Mouse (Mus musculus) frontal cortex, postnatal 25 days (tissue): ENCODE data around the gene Prr15.

Experiments
- DNase-seq, 2 experiments: peaks; one replicate each; pipeline ENCODE4 v3.0.0; 2022; ENCODE audit warnings: low spot score in 2 of 2

The Prr15 gene

DNA sequence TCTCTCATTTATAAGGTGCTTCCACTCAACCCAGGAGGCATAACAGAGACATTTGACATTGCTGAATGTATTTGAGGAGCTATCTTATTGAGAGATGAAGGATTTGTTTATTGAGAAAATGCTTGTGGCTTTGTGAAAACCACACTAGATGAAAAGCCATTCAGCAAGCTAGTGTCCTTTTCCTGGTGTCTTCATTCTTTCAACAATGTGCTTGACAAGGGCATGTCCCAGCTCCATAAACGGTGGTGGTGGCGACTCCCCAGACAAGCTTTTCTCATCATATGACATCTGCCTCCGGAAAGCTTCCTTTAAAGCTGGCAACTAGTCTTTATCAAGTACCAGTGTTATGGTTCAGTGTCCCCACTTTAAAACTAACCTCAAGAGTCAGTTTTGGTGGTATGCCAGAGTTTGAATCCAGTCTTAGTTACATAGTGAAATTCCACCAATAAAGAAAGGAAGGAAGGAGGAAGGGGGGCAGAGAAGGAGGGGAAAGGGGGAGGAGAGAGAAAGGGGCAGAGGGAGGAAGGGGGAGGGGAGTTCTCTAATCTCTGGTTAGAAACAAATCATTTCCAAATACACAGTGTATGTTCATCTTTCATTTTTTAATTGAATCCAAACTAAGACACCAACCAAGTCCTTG is at the start of gene Prr15:
Gene Prr15 (plus strand): TSS at position 590 of the 640 bp plus-strand sequence.
- DNase-seq, result no peak

DNA sequence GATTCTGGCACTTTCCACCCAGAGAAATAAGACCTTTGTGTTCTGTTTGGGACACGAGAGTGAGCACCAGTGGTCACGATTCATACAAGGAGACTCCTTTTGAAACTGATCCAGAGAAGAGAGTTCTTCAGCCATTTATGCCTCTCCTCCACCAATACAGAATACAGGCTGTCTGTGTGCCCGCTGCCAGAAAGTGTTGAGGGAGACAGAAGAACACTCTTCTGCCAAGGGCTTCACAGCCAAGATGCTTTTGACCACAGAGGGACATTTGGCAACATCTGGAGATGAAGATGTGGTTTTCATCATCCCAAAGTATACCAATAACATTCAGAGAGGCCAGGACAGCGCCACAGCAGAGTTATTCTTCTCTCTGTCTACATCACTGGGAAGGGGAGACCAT is 48.4 kb upstream of the Prr15 start:
- no peak for DNase-seq

DNA sequence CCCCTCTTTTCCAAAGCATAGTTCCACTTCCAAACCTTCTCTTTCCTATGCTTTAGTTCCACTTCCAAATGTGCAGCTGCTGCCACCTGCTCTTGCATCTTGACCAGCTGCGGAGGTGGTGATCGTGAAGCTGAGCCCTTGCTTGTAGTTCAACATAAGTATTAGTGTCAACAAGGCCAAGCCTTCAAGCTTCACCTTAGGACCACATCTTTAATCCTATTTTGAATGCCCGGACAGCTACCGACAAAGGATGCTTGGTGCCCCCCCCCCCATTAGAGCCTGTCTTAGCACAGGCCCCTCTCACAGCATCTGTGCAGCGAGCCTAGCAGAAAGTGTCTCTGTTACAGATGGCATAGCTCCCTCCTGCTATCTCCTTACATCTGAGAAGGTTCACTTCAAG is 47.8 kb upstream of the Prr15 start:
- DNase-seq, result no peak

GRCm38 (mm10) chr6:54278613-54279012 is 47.0 kb upstream of the Prr15 start:
- no peak for DNase-seq

DNA sequence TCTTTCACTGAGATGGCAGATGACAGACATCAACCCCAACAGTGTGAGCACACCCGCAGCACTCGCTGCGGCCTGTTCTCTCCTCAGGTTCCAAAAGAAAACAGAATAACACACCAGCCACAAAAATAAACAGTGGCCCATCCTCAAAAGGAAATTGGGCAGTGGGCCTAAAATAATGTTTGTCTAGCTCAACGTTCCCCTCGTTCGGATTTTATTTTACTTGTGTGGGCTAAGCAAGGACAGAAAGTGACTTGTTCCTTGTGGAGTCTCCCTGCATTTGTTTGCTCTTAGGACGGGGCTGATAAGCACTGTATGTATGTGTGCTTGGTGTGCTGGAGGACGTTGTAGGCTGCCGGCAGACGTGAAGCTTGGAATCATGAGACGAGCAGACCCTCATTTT is 46.2 kb upstream of the Prr15 start:
- DNase-seq, result no peak

DNA sequence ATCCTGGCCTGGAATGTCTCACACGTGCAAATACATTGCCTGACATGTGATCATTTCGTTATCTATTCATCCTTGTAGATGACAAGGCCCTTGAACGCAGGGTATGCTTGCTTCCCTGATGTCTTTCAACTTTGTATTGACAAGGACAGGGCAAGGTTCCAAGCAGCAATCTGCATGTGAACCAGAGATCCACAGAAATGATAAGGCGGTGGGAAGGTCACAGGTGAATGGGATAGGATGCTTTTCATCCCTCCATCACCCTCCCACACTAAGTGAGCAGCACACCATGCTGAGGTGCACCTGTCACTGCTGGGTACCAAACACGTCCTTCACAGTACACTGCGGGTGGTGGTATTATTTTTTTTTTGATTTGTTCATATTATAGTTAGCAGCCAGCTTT is 45.4 kb upstream of the Prr15 start:
- no peak for DNase-seq

DNA sequence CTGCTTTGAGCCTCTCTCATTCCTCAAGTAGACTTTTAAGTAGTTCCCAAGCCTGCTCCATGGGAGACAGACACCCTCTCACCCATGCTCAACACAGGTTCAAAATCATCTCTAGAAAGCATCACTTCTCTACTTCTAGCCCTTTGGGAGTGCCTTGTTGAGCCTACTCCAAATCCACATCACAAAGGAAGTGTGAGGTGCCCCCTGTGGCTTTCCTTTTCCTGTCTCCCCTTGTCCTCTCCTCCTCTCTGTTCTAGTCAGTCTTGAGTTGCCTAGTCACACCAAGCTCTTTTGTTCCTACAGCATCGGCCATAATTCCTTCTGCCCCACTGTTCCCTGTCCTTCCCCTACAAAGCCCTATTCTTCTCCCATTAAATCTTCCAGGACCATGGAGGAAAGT is 42.3 kb upstream of the Prr15 start:
- no peak for DNase-seq

GRCm38 (mm10) chr6:54284167-54284711 is 41.4 kb upstream of the Prr15 start:
- no peak for DNase-seq

DNA sequence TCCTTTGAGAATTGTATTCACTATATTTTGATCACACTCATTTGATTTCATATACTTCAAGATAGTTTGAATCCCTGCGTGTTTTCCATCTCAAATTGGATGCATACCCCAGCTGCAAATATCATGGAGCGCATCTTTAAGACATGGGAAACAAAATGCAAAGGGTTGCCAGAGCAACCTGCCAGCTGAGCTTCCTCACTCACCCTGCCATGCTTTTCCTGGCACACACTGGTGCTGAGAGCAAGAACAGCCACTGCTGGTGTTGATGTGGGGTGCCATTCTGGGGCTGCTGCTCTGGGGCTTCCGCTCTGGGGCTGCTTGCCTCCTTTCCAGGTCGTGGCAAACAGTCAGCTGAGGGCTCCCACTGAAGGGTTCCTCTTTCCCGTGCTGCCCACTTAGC is 38.8 kb upstream of the Prr15 start:
- DNase-seq, result no peak

- DNase-seq, result no peak
These were observed 35.7 kb upstream of the Prr15 start for GRCm38 (mm10) chr6:54289774-54290500.

DNA sequence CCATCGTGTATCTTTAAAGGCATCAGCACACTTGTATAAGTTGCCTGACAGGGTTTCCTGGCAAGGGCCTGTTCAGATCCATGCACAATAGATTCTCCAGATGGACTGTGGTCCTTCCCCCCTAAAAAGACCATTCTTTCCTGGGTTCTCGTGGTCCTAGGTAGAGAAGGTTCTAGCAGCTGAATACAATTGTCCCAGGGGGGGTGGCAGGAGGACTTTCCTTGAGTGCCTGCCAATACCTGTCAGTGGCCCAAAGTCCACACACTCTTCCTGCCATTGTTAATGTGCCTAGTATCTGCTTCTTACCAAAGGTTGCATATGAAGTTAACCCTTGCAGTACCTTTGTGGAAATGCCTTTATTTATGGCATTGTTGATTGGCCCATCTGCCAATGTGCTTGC is 28.4 kb upstream of the Prr15 start:
- no peak for DNase-seq

- no peak for DNase-seq
These were observed 26.2 kb upstream of the Prr15 start for GRCm38 (mm10) chr6:54299417-54299816.

GRCm38 (mm10) chr6:54305777-54306176 is 19.9 kb upstream of the Prr15 start:
- DNase-seq, result no peak

DNA sequence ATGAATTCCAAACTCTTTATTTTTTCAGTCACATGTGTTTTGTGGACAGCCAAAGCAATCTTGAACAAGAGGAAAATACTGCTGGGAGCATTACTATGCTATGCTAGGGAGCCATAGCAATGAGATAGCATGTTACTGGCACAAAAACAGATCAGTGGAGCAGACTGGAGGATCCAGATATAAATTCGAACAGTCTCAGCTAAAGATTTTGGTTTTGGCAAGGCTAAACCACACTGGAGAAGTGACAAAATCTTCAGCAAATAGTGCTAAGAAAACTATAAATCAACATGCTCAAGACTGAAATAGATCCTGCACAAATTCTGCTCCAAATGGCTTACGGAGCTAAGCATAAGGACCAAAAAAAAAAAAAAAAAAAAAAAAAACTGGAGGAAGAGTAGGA is 12.6 kb upstream of the Prr15 start:
- DNase-seq, result no peak

- no peak for DNase-seq
These were observed 7.0 kb upstream of the Prr15 start for GRCm38 (mm10) chr6:54318618-54319017.

GRCm38 (mm10) chr6:54319198-54319597 is 6.4 kb upstream of the Prr15 start:
- DNase-seq, result no peak

DNA sequence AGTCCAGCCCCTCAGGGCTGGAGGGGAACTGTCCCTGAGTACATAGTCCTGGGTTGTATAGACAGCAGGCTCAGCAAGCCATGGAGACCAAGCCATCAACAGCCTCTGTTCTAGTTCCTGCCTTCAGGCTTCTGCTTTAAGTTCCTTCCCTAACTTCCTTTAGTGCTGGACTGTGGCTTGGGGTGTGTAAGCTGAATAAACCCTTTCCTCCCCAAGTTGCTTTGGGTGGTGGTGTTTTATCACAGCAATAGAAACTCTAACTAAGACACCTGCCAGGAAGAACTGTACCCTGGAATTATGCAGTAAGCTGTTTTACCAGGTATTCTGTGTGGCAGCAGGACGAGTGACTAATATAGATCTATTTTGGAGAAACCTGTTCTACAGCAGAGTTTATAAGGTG is 5.4 kb upstream of the Prr15 start:
- no peak for DNase-seq

DNA sequence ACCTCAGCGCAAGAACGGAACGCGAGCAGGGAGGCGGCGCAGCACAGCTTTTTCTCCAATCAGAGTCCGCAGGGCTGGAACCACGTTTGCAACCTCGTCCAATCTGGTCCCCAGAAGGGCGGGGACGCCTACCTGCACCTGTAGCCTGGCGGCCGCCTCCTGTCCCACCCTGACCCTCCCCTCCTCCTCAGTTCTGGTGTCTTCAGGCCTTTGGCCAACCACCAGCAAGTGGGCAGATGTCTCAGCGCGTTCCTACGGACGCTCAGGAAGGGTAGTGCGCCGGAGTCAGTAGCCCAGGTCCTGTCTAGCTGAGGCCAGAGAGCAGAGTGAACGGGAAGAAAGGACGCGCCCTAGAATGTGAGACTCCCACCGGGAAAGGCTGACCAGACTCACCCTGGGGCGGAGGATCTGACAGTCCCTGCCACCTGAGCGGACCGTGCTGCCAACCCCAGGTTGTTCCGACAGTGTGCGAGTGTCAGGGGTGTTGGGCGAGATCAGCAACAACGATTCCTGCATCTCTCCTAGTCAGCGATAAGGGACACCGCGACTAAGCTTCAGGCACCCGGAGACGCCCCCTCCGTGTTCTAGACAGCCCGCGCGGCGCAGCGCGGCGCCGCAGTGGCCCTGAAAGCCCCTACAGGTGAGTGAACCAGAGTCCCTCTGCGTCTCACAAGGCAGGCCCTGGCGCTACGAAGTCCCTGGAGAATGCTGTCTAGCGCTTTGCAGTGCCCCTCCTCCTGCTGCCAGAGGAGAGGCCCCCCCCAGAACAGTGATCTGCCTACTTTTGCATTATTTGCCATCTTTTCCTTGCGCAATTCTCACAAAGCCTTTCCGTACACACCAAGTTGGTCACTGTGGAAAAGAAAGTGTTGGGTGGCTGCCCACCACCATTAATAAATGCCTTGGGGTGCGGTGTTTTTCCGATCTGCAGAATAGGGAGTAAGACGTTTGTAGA is 1.3 kb downstream of the Prr15 start:
- DNase-seq, result peak in 1 of 2 experiments; percentile 21

DNA sequence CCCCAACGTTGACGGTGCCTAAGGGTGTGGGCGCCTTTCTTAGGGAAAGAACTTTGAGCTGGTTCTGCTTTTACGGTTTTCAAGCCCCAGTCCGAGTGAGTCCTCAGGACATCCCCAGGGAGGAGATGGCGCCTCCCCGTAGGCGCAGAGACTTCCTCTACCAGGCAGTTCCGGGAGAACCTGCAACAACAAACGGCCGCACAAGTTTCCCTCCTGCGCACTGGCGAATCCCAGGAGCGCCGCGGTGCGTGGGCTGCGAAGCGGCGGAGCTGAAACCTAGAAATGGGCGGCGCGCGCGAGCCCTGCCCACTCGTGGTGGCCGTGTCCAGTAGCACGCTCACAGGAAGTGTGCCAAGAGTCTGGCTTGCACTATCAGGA is 2.0 kb downstream of the Prr15 start:
- peak; percentile 8 to 22 for DNase-seq

- no peak for DNase-seq
These were observed 3.1 kb downstream of the Prr15 start for GRCm38 (mm10) chr6:54328783-54329182.

GRCm38 (mm10) chr6:54329598-54329997 is 4.0 kb downstream of the Prr15 start:
- DNase-seq, result no peak

- DNase-seq, result no peak
These were observed 4.5 kb downstream of the Prr15 start for GRCm38 (mm10) chr6:54330166-54330565.
